Mouse (Mus musculus): ENCODE data around the gene Maml1. TPM values are rescaled to one million over a fixed set of nuclear protein-coding genes. Genes with fewer than 3 reads are reported as not detected.

The Maml1 gene
- polyA plus RNA-seq, 1 experiment from 2014 or later: 5.2 TPM

GRCm38 (mm10) chr11:50286428-50286827, 5.7 kb downstream of the Maml1 start:
- WGBS: 42% methylated on average over 1 of the region's 1 CpGs
- ATAC-seq (peak; percentile 33; the same call in 1 of the 2 replicates), DNase-seq (ENCODE audit: low spot score) (peak; percentile 66)
- H3K9ac ChIP-seq (replicated peaks; ENCODE audit: low read depth): no peak overlapping the region
- H3K4me3 ChIP-seq (ENCODE audit: low read depth, low read length): no peak overlapping the region
- TF ChIP-seq EP300 (IDR thresholded peaks at IDR 0.05): peak; percentile 40
- TF ChIP-seq CTCF (IDR thresholded peaks at IDR 0.05): no peak
- H3K4me1 ChIP-seq (ENCODE audit: insufficient read depth, low read depth, low read length): no peaks in the 10 kb centered on the region
- H3K27ac ChIP-seq (ENCODE audit: low read length): no peak overlapping the region
- H3K27me3 ChIP-seq (replicated peaks; ENCODE audit: insufficient read depth, low read length): no peaks in the 10 kb centered on the region
- no peak overlapping the region for H3K4me2 ChIP-seq (replicated peaks; ENCODE audit: low read depth, low read length)
- no peaks in the 10 kb centered on the region for H3K36me3 ChIP-seq (ENCODE audit: insufficient read depth, low read length)
- H3K9me3 ChIP-seq (ENCODE audit: low read length): no peaks in the 10 kb centered on the region

- Histone ChIP-seq H3K4me1 (ENCODE audit: insufficient read depth, low read depth, low read length) (no peaks in the 10 kb centered on the region), H3K27me3 (replicated peaks; ENCODE audit: insufficient read depth, low read length) (no peaks in the 10 kb centered on the region), H3K4me3 (ENCODE audit: low read depth, low read length) (no peak overlapping the region), H3K36me3 (ENCODE audit: insufficient read depth, low read length) (no peaks in the 10 kb centered on the region), H3K9ac (replicated peaks; ENCODE audit: low read depth) (no peak overlapping the region), H3K9me3 (ENCODE audit: low read length) (no peaks in the 10 kb centered on the region), H3K4me2 (replicated peaks; ENCODE audit: low read depth, low read length) (no peak overlapping the region), H3K27ac (ENCODE audit: low read length) (no peak overlapping the region)
- ATAC-seq (no peak), DNase-seq (ENCODE audit: low spot score) (no peak)
- TF ChIP-seq CTCF (IDR thresholded peaks at IDR 0.05) (no peak), EP300 (IDR thresholded peaks at IDR 0.05) (no peak)
- WGBS: 84% methylated on average over 7 of the region's 7 CpGs
These were observed 6.4 kb downstream of the Maml1 start for GRCm38 (mm10) chr11:50285696-50286095.

GRCm38 (mm10) chr11:50285263-50285662, 6.8 kb downstream of the Maml1 start:
- WGBS: 95% methylated on average over 5 of the region's 5 CpGs
- no peaks in the 10 kb centered on the region for H3K4me1 ChIP-seq (ENCODE audit: insufficient read depth, low read depth, low read length)
- no peak overlapping the region for H3K9ac ChIP-seq (replicated peaks; ENCODE audit: low read depth)
- DNase-seq (ENCODE audit: low spot score) (no peak), ATAC-seq (no peak)
- no peaks in the 10 kb centered on the region for H3K9me3 ChIP-seq (ENCODE audit: low read length)
- H3K27ac ChIP-seq (ENCODE audit: low read length): no peak overlapping the region
- no peak for TF ChIP-seq EP300 (IDR thresholded peaks at IDR 0.05)
- no peak overlapping the region for H3K4me3 ChIP-seq (ENCODE audit: low read depth, low read length)
- no peak overlapping the region for H3K4me2 ChIP-seq (replicated peaks; ENCODE audit: low read depth, low read length)
- H3K36me3 ChIP-seq (ENCODE audit: insufficient read depth, low read length): no peaks in the 10 kb centered on the region
- no peaks in the 10 kb centered on the region for H3K27me3 ChIP-seq (replicated peaks; ENCODE audit: insufficient read depth, low read length)

GRCm38 (mm10) chr11:50280053-50280452, 12.1 kb downstream of the Maml1 start:
- Histone ChIP-seq H3K4me3 (ENCODE audit: low read depth, low read length) (no peak overlapping the region), H3K4me1 (ENCODE audit: insufficient read depth, low read depth, low read length) (peaks cover 4% of the 10 kb centered on the region; the same call in 1 of the 2 replicates), H3K4me2 (replicated peaks; ENCODE audit: low read depth, low read length) (no peak overlapping the region), H3K36me3 (ENCODE audit: insufficient read depth, low read length) (no peaks in the 10 kb centered on the region), H3K27me3 (replicated peaks; ENCODE audit: insufficient read depth, low read length) (no peaks in the 10 kb centered on the region), H3K9ac (replicated peaks; ENCODE audit: low read depth) (no peak overlapping the region), H3K9me3 (ENCODE audit: low read length) (no peaks in the 10 kb centered on the region), H3K27ac (ENCODE audit: low read length) (no peak overlapping the region)
- 58% methylated on average over 1 of the region's 1 CpGs for WGBS
- DNase-seq (ENCODE audit: low spot score): no peak
- TF ChIP-seq EP300 (IDR thresholded peaks at IDR 0.05): no peak
- ATAC-seq: no peak

- TF ChIP-seq EP300 (IDR thresholded peaks at IDR 0.05): no peak
- no peak for TF ChIP-seq CTCF (IDR thresholded peaks at IDR 0.05)
- ATAC-seq: peak; percentile 25; the same call in 1 of the 2 replicates
- Histone ChIP-seq H3K9ac (replicated peaks; ENCODE audit: low read depth) (no peak overlapping the region), H3K4me2 (replicated peaks; ENCODE audit: low read depth, low read length) (no peak overlapping the region), H3K27me3 (replicated peaks; ENCODE audit: insufficient read depth, low read length) (no peaks in the 10 kb centered on the region), H3K9me3 (ENCODE audit: low read length) (no peaks in the 10 kb centered on the region), H3K36me3 (ENCODE audit: insufficient read depth, low read length) (no peaks in the 10 kb centered on the region), H3K4me1 (ENCODE audit: insufficient read depth, low read depth, low read length) (peaks cover 4% of the 10 kb centered on the region; the same call in 1 of the 2 replicates), H3K27ac (ENCODE audit: low read length) (no peak overlapping the region; the same call in 1 of the 2 replicates), H3K4me3 (ENCODE audit: low read depth, low read length) (no peak overlapping the region)
- peak; percentile 46 for DNase-seq (ENCODE audit: low spot score)
- 49% methylated on average over 4 of the region's 4 CpGs for WGBS
These were observed 13.1 kb downstream of the Maml1 start for GRCm38 (mm10) chr11:50279005-50279404.

- no peaks in the 10 kb centered on the region for H3K36me3 ChIP-seq (ENCODE audit: insufficient read depth, low read length)
- ATAC-seq (no peak), DNase-seq (ENCODE audit: low spot score) (no peak)
These were observed 14.4 kb downstream of the Maml1 start for GRCm38 (mm10) chr11:50277706-50278105.

GRCm38 (mm10) chr11:50277025-50277424, 15.1 kb downstream of the Maml1 start:
- H3K4me2 ChIP-seq (replicated peaks; ENCODE audit: low read depth, low read length): no peak overlapping the region

More at GRCm38 (mm10) chr11:50277706-50278105, 14.4 kb downstream of the Maml1 start:
- Histone ChIP-seq H3K9me3 (ENCODE audit: low read length) (no peaks in the 10 kb centered on the region), H3K27me3 (replicated peaks; ENCODE audit: insufficient read depth, low read length) (no peaks in the 10 kb centered on the region), H3K9ac (replicated peaks; ENCODE audit: low read depth) (no peak overlapping the region), H3K27ac (ENCODE audit: low read length) (no peak overlapping the region), H3K4me1 (ENCODE audit: insufficient read depth, low read depth, low read length) (peaks cover 4% of the 10 kb centered on the region; the same call in 1 of the 2 replicates), H3K4me2 (replicated peaks; ENCODE audit: low read depth, low read length) (no peak overlapping the region), H3K4me3 (ENCODE audit: low read depth, low read length) (no peak overlapping the region)
- WGBS: 91% methylated on average over 6 of the region's 6 CpGs
- TF ChIP-seq CTCF (IDR thresholded peaks at IDR 0.05) (no peak), EP300 (IDR thresholded peaks at IDR 0.05) (no peak)

More at GRCm38 (mm10) chr11:50277025-50277424, 15.1 kb downstream of the Maml1 start:
- ATAC-seq (no peak), DNase-seq (ENCODE audit: low spot score) (no peak)
- Histone ChIP-seq H3K4me1 (ENCODE audit: insufficient read depth, low read depth, low read length) (peaks cover 4% of the 10 kb centered on the region; the same call in 1 of the 2 replicates), H3K27me3 (replicated peaks; ENCODE audit: insufficient read depth, low read length) (no peaks in the 10 kb centered on the region), H3K36me3 (ENCODE audit: insufficient read depth, low read length) (no peaks in the 10 kb centered on the region), H3K4me3 (ENCODE audit: low read depth, low read length) (no peak overlapping the region), H3K27ac (ENCODE audit: low read length) (no peak overlapping the region), H3K9me3 (ENCODE audit: low read length) (no peaks in the 10 kb centered on the region), H3K9ac (replicated peaks; ENCODE audit: low read depth) (no peak overlapping the region)
- TF ChIP-seq EP300 (IDR thresholded peaks at IDR 0.05): no peak
- TF ChIP-seq CTCF (IDR thresholded peaks at IDR 0.05): peak; percentile 37
